Mouse (Mus musculus) CH12.LX (cell line): ENCODE results near the gene Slc1a1. TPM values are rescaled to one million over a fixed set of nuclear protein-coding genes. Genes with fewer than 3 reads are reported as not detected.

Experiments used
- DNase-seq: peaks from one replicate; pipeline ENCODE4 v3.0.0-alpha.2; 2013; ENCODE audit errors: extremely low read depth
- H3K27ac ChIP-seq: 2 replicates; pipeline ENCODE4 v1.5.1; 2012; ENCODE audit warnings: low read depth, mild to moderate bottlenecking, control low read depth, moderate library complexity; ENCODE audit not compliant: insufficient read depth
- H3K27me3 ChIP-seq: replicated peaks from 2 replicates; pipeline ENCODE3; 2012; ENCODE audit warnings: inconsistent platforms
- H3K36me3 ChIP-seq, 2 experiments: replicated peaks in 1 of 2; 2 replicates each; pipeline versions ENCODE3 to v1.6.1; 2012; ENCODE audit warnings: inconsistent platforms in 1 of 2, low read length in 1 of 2, mild to moderate bottlenecking in 1 of 2, mixed read lengths in 1 of 2, moderate library complexity in 1 of 2; ENCODE audit not compliant: control insufficient read depth in 1 of 2, insufficient read depth in 1 of 2
- H3K4me1 ChIP-seq, 2 experiments: 2 replicates each; pipeline ENCODE4 v1.6.1; 2012; ENCODE audit warnings: inconsistent platforms in 1 of 2, moderate library complexity in 1 of 2; ENCODE audit not compliant: insufficient read depth in 2 of 2, control insufficient read depth in 1 of 2
- H3K4me2 ChIP-seq: 2 replicates; pipeline ENCODE4 v1.6.1; 2012; ENCODE audit warnings: low read depth, mild to moderate bottlenecking, control low read depth; ENCODE audit not compliant: poor library complexity, insufficient read depth, severe bottlenecking
- H3K4me3 ChIP-seq, 3 experiments: fragments of 150-350 bp in 1 of 3; sonication (generic) in 1 of 3; replicated peaks in 1 of 3; 2 replicates each; pipeline versions ENCODE3 to v1.5.1; 2011 to 2012; ENCODE audit warnings: low read depth in 2 of 3, low read length in 2 of 3, mild to moderate bottlenecking in 2 of 3, moderate library complexity in 2 of 3, control low read depth in 1 of 3, improper control_type of control experiment in 1 of 3, inconsistent platforms in 1 of 3, mixed read lengths in 1 of 3; ENCODE audit not compliant: poor library complexity in 1 of 3
- H3K79me2 ChIP-seq: replicated peaks from 2 replicates; pipeline ENCODE4 v1.6.1; 2012; ENCODE audit warnings: mild to moderate bottlenecking, moderate library complexity; ENCODE audit not compliant: control insufficient read depth, poor library complexity, insufficient read depth, severe bottlenecking; ENCODE audit errors: extremely low read depth
- H3K9ac ChIP-seq: 2 replicates; pipeline ENCODE4 v1.6.1; 2012; ENCODE audit warnings: low read depth, mild to moderate bottlenecking, control low read depth, moderate library complexity; ENCODE audit not compliant: insufficient read depth
- H3K9me3 ChIP-seq: replicated peaks from 2 replicates; pipeline ENCODE3; 2012; ENCODE audit warnings: low read length, inconsistent platforms, mixed read lengths
- BHLHE40 ChIP-seq: IDR thresholded peaks from 2 replicates; pipeline ENCODE4 v1.6.1; 2011; ENCODE audit warnings: mild to moderate bottlenecking, low read depth, low read length, improper control_type of control experiment
- CHD2 ChIP-seq: IDR thresholded peaks from 2 replicates; pipeline ENCODE4 v1.6.1; 2011; ENCODE audit warnings: low read length, improper control_type of control experiment
- CTCF ChIP-seq, 2 experiments: IDR thresholded peaks in 1 of 2; conservative IDR thresholded peaks in 1 of 2; 2 replicates each; pipeline ENCODE4 v1.5.1; 2011 to 2012; ENCODE audit warnings: low read depth in 2 of 2, low read length in 2 of 2, improper control_type of control experiment in 1 of 2, inconsistent platforms in 1 of 2, mild to moderate bottlenecking in 1 of 2, moderate library complexity in 1 of 2
- E2F4 ChIP-seq: IDR thresholded peaks from 2 replicates; pipeline ENCODE4 v1.6.1; 2011; ENCODE audit warnings: low read depth, low read length, improper control_type of control experiment; ENCODE audit not compliant: insufficient replicate concordance
- ELF1 ChIP-seq: IDR thresholded peaks from 2 replicates; pipeline ENCODE4 v1.6.1; 2014; ENCODE audit warnings: low read depth, mild to moderate bottlenecking, inconsistent platforms, low read length, improper control_type of control experiment
- ETS1 ChIP-seq: conservative IDR thresholded peaks from 2 replicates; pipeline ENCODE4 v1.6.1; 2012; ENCODE audit warnings: low read depth, mild to moderate bottlenecking, inconsistent platforms, low read length, improper control_type of control experiment, moderate library complexity
- IRF4 ChIP-seq: IDR thresholded peaks from 2 replicates; pipeline ENCODE4 v1.6.1; 2014; ENCODE audit warnings: low read depth, mild to moderate bottlenecking, inconsistent platforms, low read length, improper control_type of control experiment
- KAT2A ChIP-seq: IDR thresholded peaks from 2 replicates; pipeline ENCODE4 v1.6.1; 2012; ENCODE audit warnings: low read length, improper control_type of control experiment, inconsistent platforms; ENCODE audit not compliant: insufficient replicate concordance
- MAZ ChIP-seq: IDR thresholded peaks from 2 replicates; pipeline ENCODE4 v1.6.1; 2012; ENCODE audit warnings: low read depth, mild to moderate bottlenecking, inconsistent platforms, low read length, improper control_type of control experiment, moderate library complexity
- NELFE ChIP-seq: IDR thresholded peaks from 2 replicates; pipeline ENCODE4 v1.6.1; 2011; ENCODE audit warnings: low read depth, low read length, improper control_type of control experiment
- NRF1 ChIP-seq: IDR thresholded peaks from 2 replicates; pipeline ENCODE4 v1.6.1; 2014; ENCODE audit warnings: low read depth, mild to moderate bottlenecking, inconsistent platforms, low read length, improper control_type of control experiment, moderate library complexity
- RAD21 ChIP-seq: IDR thresholded peaks from 2 replicates; pipeline ENCODE4 v1.6.1; 2011; ENCODE audit warnings: low read depth, mild to moderate bottlenecking, low read length, improper control_type of control experiment, moderate library complexity
- SIN3A ChIP-seq: IDR thresholded peaks from 2 replicates; pipeline ENCODE4 v1.6.1; 2012; ENCODE audit warnings: low read length, improper control_type of control experiment, inconsistent platforms
- USF1 ChIP-seq: IDR thresholded peaks from 2 replicates; pipeline ENCODE4 v1.6.1; 2014; ENCODE audit warnings: low read depth, mild to moderate bottlenecking, inconsistent platforms, low read length, improper control_type of control experiment
- USF2 ChIP-seq: conservative IDR thresholded peaks from 2 replicates; pipeline ENCODE4 v1.6.1; 2011; ENCODE audit warnings: low read depth, low read length, improper control_type of control experiment
- ZC3H11A ChIP-seq: IDR thresholded peaks from 2 replicates; pipeline ENCODE4 v1.6.1; 2012; ENCODE audit warnings: low read depth, mild to moderate bottlenecking, inconsistent platforms, low read length, improper control_type of control experiment
- ZNF384 ChIP-seq: IDR thresholded peaks from 2 replicates; pipeline ENCODE4 v1.6.1; 2012; ENCODE audit warnings: low read depth, low read length, improper control_type of control experiment, inconsistent platforms
- dilution Hi-C: fragments of 300-500 bp; cut with MboI; formaldehyde crosslinking; loops from 2 replicates; pipeline ENCODE4 v1.14.3; 2020; ENCODE audit warnings: low sequenced_read_pairs; ENCODE audit not compliant: extremely low pct_unique_long_range_greater_than_20kb, extremely low pct_ligation_motif_present
- in situ Hi-C: fragments of 300-500 bp; cut with MboI; formaldehyde crosslinking; loops from 3 replicates; pipeline ENCODE4 v1.14.3; 2019; ENCODE audit warnings: low sequenced_read_pairs, low pct_ligation_motif_present, low pct_unique_long_range_greater_than_20kb, mixed read lengths
- polyA plus RNA-seq: library from polyadenylated mRNA; unstranded; fragments of >175 nt; gene quantifications from 2 replicates; pipeline ENCODE4 v1.2.1, GENCODE M21; 2012; ENCODE audit warnings: low read depth; ENCODE audit not compliant: insufficient read length
- total RNA-seq, 2 experiments: library from RNA; depleted of rRNA; stranded (reverse); fragments of 300-350 nt in 1 of 2; fragments of >200 nt in 1 of 2; gene quantifications; 2 replicates each; pipeline ENCODE4 v1.2.3; 2012 to 2014

The Slc1a1 gene
- total and polyA plus RNA-seq, 3 experiments, result 0.20 to 1.1 (median 0.95) TPM

DNA sequence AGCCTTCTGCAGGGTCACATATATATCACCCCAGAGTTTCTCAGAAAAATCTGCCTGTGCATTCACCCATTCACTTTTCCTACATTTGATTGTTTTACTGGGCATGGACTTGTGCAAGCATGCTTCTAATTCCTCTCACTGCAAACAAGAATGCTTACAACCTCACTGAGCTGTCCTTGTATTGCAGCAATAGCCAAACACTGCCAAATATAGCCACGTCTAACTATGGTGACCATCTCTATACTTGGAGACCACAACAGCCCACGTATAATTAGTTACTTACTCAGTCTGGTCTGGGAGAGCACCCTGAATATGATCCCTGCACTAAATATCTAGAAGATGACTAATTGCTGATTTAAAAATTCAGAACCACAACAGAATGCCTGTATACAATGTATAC is 41.5 kb upstream of the Slc1a1 start:
- H3K9ac ChIP-seq, result no peak overlapping the region
- DNase-seq, result no peak
- no peak overlapping the region for H3K4me2 ChIP-seq
- H3K4me1 ChIP-seq, result no peaks in the 10 kb centered on the region
- H3K79me2 ChIP-seq, result no peaks in the 10 kb centered on the region
- no peak overlapping the region for H3K27ac ChIP-seq
- H3K27me3 ChIP-seq, result no peaks in the 10 kb centered on the region
- H3K36me3 ChIP-seq, result no peaks in the 10 kb centered on the region
- in situ Hi-C loops, result loop anchor here (25.0 kb wide), 1 partner anchor 569 kb away; the partner anchor contains the start of genes Cd274 and Plgrkt
- TF ChIP-seq ZC3H11A (no peak), ZNF384 (no peak), ETS1 (no peak), CTCF (conservative IDR thresholded peaks at IDR 0.05 in 1 of 2, IDR thresholded peaks at IDR 0.05 in 1 of 2; ENCODE audit: low read depth in 2 of 2, low read length in 2 of 2) (no peak), IRF4 (no peak), BHLHE40 (no peak), USF2 (no peak), SIN3A (no peak)
- H3K4me3 ChIP-seq, result no peak overlapping the region
- dilution Hi-C loops, result no loop called here
- no peaks in the 10 kb centered on the region for H3K9me3 ChIP-seq

DNA sequence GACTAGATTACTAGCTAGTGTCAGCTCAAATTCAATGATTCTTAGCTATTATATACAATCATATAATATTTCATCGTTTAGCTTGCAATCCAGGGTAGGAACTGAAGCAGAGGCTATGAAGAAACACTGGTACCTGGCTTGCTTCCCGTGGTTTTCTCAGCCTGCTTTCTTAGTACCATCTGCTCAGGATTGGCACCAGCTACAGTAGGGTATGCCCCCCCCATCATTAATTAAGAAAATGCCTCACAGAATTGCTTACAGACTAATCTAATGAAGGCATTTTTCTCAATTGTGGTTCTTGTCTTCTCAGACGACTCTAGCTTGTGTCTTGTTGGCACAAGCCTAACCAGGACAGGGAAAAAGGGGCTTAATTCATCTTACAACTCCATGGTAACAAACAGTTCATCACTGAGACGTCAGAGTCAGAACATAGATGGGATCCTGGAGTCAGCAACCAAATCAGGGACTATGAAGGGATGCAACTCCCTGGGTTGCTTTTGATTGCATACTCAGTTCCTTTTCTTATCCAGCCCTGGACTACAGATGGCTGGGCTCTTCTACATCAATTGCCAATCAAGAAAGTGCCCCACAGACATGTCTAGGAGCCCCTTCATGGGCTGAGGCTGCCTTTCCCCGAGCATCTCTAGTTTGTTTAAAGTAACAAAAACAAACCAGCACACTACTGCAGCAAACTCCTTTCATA is 38.6 kb upstream of the Slc1a1 start:
- DNase-seq, result no peak
- H3K4me3 ChIP-seq, result no peak overlapping the region
- TF ChIP-seq MAZ, result no peak
- TF ChIP-seq USF2, result no peak
- TF ChIP-seq ELF1, result no peak
- no peak for TF ChIP-seq USF1
- TF ChIP-seq KAT2A, result no peak
- no peak for TF ChIP-seq CHD2
- no peak for TF ChIP-seq CTCF (conservative IDR thresholded peaks at IDR 0.05 in 1 of 2, IDR thresholded peaks at IDR 0.05 in 1 of 2; ENCODE audit: low read depth in 2 of 2, low read length in 2 of 2)
- TF ChIP-seq RAD21, result no peak
- no peak for TF ChIP-seq NELFE
- TF ChIP-seq NRF1, result no peak
- TF ChIP-seq E2F4, result no peak
- no peaks in the 10 kb centered on the region for H3K27me3 ChIP-seq
- in situ Hi-C loops, result loop anchor here (25.0 kb wide), 1 partner anchor 566 kb away; the partner anchor contains the start of genes Cd274 and Plgrkt
- no peaks in the 10 kb centered on the region for H3K4me1 ChIP-seq
- no peak overlapping the region for H3K9ac ChIP-seq
- H3K9me3 ChIP-seq, result no peaks in the 10 kb centered on the region
- dilution Hi-C loops, result no loop called here
- no peak overlapping the region for H3K4me2 ChIP-seq
- no peaks in the 10 kb centered on the region for H3K79me2 ChIP-seq
- no peak overlapping the region for H3K27ac ChIP-seq
- no peaks in the 10 kb centered on the region for H3K36me3 ChIP-seq
